In genomic region chr2:180701767-180702621, GRCm38 (mm10) we compare ENCODE assay signal across 8 mouse cellular contexts. TPM values are rescaled to one million over a fixed set of nuclear protein-coding genes. Genes with fewer than 3 reads are reported as not detected.
DNase-seq lines count a peak whose midpoint lies in the region; ATAC-seq and TF ChIP-seq lines count a peak whose summit lies in the region.

No protein-coding gene starts in this region.

- peak; percentile 79 for ATAC-seq in megakaryocyte, adult 5-6 weeks (ENCODE audit: poor library complexity, severe bottlenecking)

- TF ChIP-seq POLR2A in cortical plate, adult 2 months (IDR thresholded peaks at IDR 0.05; ENCODE audit: extremely low read depth, insufficient read depth, low read length), result peak; percentile 67; the same call in 1 of the 2 replicates

- peak; percentile 91 for DNase-seq in adipocyte (ENCODE audit: low spot score)
- DNase-seq in gastrocnemius, adult 8-10 months (ENCODE audit: low spot score in 2 of 2), result peak; percentile 80 to 85
- DNase-seq in hindlimb bud, embryonic 11.5 days (ENCODE audit: extremely low spot score, low read depth, low spot score), result peak; percentile 73
- peak; percentile 82 to 87 for DNase-seq in left cerebral cortex, adult 8-10 months (ENCODE audit: low spot score in 2 of 2)
- peak; percentile 93 for DNase-seq in right cerebral cortex, adult 18-20 months
- DNase-seq in urinary bladder, adult 2 months (ENCODE audit: low spot score), result peak; percentile 85

- TF ChIP-seq CTCF in cortical plate, adult 2 months (IDR thresholded peaks at IDR 0.05; ENCODE audit: extremely low read depth, insufficient read depth, low read length), result no peak

- peak overlapping the region; percentile 95 for H3K27ac ChIP-seq in cortical plate, adult 2 months (ENCODE audit: insufficient read depth, low read length)

- H3K4me3 ChIP-seq in cortical plate, adult 2 months (ENCODE audit: insufficient read depth, low read length), result peak overlapping the region; percentile 74

- H3K4me1 ChIP-seq in cortical plate, adult 2 months (ENCODE audit: control insufficient read depth, insufficient read depth, low read length), result peaks cover 11% of the 10 kb centered on the region

RNA-seq across cellular contexts. Expression of gene Dido1, which starts 7.8 kb away (rescaled TPM):
- polyA plus RNA-seq in cortical plate, adult 2 months (2012; rRNA removed), result 28.1 and 32.9 TPM in 2 replicates
- total RNA-seq in gastrocnemius, adult 8-10 months (2022), result 10 to 100 TPM; 13.2 to 17.8 (median 14.6) TPM
- total RNA-seq in left cerebral cortex, adult 8-10 months (2022), result 10 to 100 TPM; 53.8 to 57.8 (median 55.2) TPM
- total RNA-seq in megakaryocyte, adult 5-6 weeks (2015), result 30.0 and 32.1 TPM in 2 replicates
- total RNA-seq in megakaryocyte, adult 5-6 weeks (2017), result 41.3 and 46.9 TPM in 2 replicates
- polyA plus RNA-seq in urinary bladder, adult 2 months (2012; rRNA removed), result 24.7 and 25.8 TPM in 2 replicates

RNA-seq across cellular contexts. Expression of gene Gid8, which starts 7.9 kb away (rescaled TPM):
- polyA plus RNA-seq in cortical plate, adult 2 months (2012; rRNA removed), result 57.5 and 60.4 TPM in 2 replicates
- 10 to 100 TPM; 33.7 to 41.1 (median 34.8) TPM for total RNA-seq in gastrocnemius, adult 8-10 months (2022)
- total RNA-seq in left cerebral cortex, adult 8-10 months (2022), result 10 to 100 TPM; 66.2 to 72.7 (median 68.5) TPM
- total RNA-seq in megakaryocyte, adult 5-6 weeks (2015), result 72.6 and 76.0 TPM in 2 replicates
- total RNA-seq in megakaryocyte, adult 5-6 weeks (2017), result 64.1 and 82.6 TPM in 2 replicates
- 59.7 and 64.6 TPM in 2 replicates for polyA plus RNA-seq in urinary bladder, adult 2 months (2012; rRNA removed)

RNA-seq across cellular contexts. Expression of gene Slc17a9, which starts 23.1 kb away (rescaled TPM):
- polyA plus RNA-seq in cortical plate, adult 2 months (2012; rRNA removed), result 1.0 and 1.3 TPM in 2 replicates
- total RNA-seq in gastrocnemius, adult 8-10 months (2022), result under 1 TPM in 1 of 4 experiments, not detected in 3; 0.25 TPM
- total RNA-seq in left cerebral cortex, adult 8-10 months (2022), result 1 to 10 TPM in 2 of 4 experiments, under 1 TPM in 2; 0.43 to 1.3 (median 0.94) TPM
- 7.9 and 9.9 TPM in 2 replicates for total RNA-seq in megakaryocyte, adult 5-6 weeks (2015)
- 5.2 and 7.1 TPM in 2 replicates for total RNA-seq in megakaryocyte, adult 5-6 weeks (2017)
- 4.6 and 5.3 TPM in 2 replicates for polyA plus RNA-seq in urinary bladder, adult 2 months (2012; rRNA removed)

RNA-seq across cellular contexts. Expression of gene Tcfl5, which starts 59.5 kb away (rescaled TPM):
- polyA plus RNA-seq in cortical plate, adult 2 months (2012; rRNA removed), result 0.91 and 1.1 TPM in 2 replicates
- not detected for total RNA-seq in gastrocnemius, adult 8-10 months (2022)
- total RNA-seq in left cerebral cortex, adult 8-10 months (2022), result under 1 TPM; 0.85 to 1.00 (median 0.98) TPM
- not detected in 2 replicates for total RNA-seq in megakaryocyte, adult 5-6 weeks (2015)
- total RNA-seq in megakaryocyte, adult 5-6 weeks (2017), result not detected in 2 replicates
- polyA plus RNA-seq in urinary bladder, adult 2 months (2012; rRNA removed), result 0.37 and 0.62 TPM in 2 replicates

Comparison
In these comparisons a context has a peak if more than half of its experiments do, and no peak if none do; other contexts are left out.
1. Peak in every context shown above with its lines: DNase-seq, ATAC-seq, H3K4me3 ChIP-seq and H3K27ac ChIP-seq.